Mouse (Mus musculus) c-Kit-positive CD71-positive TER-119-negative erythroid progenitor cells, embryonic 14.5 days (primary cell): ENCODE measurements around the gene Skint11.
"Not testable (repeated sequence)": the region's sequence is repeated elsewhere in the genome, so short reads cannot be mapped to it uniquely, and the experiment has no call there.

Experiments used
- DNase-seq: peaks from one replicate; pipeline ENCODE4 v3.0.0-alpha.2; 2013; ENCODE audit warnings: low read depth

Gene Skint11

GRCm38 (mm10) chr4:114163084-114163483 lies at the start of gene Skint11:
TSS of gene Skint11 (plus strand) at chr4:114163384.
- DNase-seq: no peak

- no peak for DNase-seq
Observed at GRCm38 (mm10) chr4:114161149-114161548, 2.0 kb upstream of the Skint11 start.

GRCm38 (mm10) chr4:114172898-114173297 lies 9.7 kb downstream of the Skint11 start:
- not testable (repeated sequence) for DNase-seq

- DNase-seq: not testable (repeated sequence)
Observed at GRCm38 (mm10) chr4:114256906-114257305, 93.7 kb downstream of the Skint11 start.
